Mouse (Mus musculus): ENCODE results near the gene Cdk15. TPM values are rescaled to one million over a fixed set of nuclear protein-coding genes. Genes with fewer than 3 reads are reported as not detected.

The Cdk15 gene
- polyA plus RNA-seq, 1 experiment: 0.44 TPM

GRCm38 (mm10) chr1:59332737-59333385 lies 76.2 kb downstream of the Cdk15 start:
- H3ac ChIP-seq (ENCODE audit: control insufficient read depth, insufficient read length): no peak overlapping the region
- no peaks in the 10 kb centered on the region for H3K27me3 ChIP-seq (ENCODE audit: control insufficient read depth, insufficient read depth, insufficient read length)
- H3K4me2 ChIP-seq (ENCODE audit: low read depth): no peak overlapping the region
- no peaks in the 10 kb centered on the region for H3K36me3 ChIP-seq (ENCODE audit: control insufficient read depth, insufficient read depth)
- TF ChIP-seq SRF (IDR thresholded peaks at IDR 0.05; ENCODE audit: control insufficient read depth, insufficient read length, low read depth): no peak
- no peak for TF ChIP-seq TCF12 (IDR thresholded peaks at IDR 0.05; ENCODE audit: insufficient read depth, poor library complexity, severe bottlenecking)
- TF ChIP-seq USF1 (IDR thresholded peaks at IDR 0.05; ENCODE audit: low read depth): no peak
- no peak for TF ChIP-seq TCF3 (IDR thresholded peaks at IDR 0.05; ENCODE audit: insufficient read length, low read depth)
- TF ChIP-seq MYOG (IDR thresholded peaks at IDR 0.05; ENCODE audit: control insufficient read depth in 1 of 3, insufficient read depth in 1 of 3, insufficient read length in 2 of 3, low read depth in 2 of 3): no peak
- no peak for TF ChIP-seq MAX (IDR thresholded peaks at IDR 0.05; ENCODE audit: low read depth)
- TF ChIP-seq REST (IDR thresholded peaks at IDR 0.05; ENCODE audit: insufficient read depth, insufficient read length): no peak
- no peak for TF ChIP-seq POLR2A (IDR thresholded peaks at IDR 0.05; ENCODE audit: insufficient read length, low read depth)
- no peak for TF ChIP-seq E2F4 (IDR thresholded peaks at IDR 0.05; ENCODE audit: insufficient read depth)
- no peak for TF ChIP-seq POLR2AphosphoS2 (IDR thresholded peaks at IDR 0.05; ENCODE audit: insufficient read length, low read depth)
- TF ChIP-seq CEBPB (IDR thresholded peaks at IDR 0.05; ENCODE audit: insufficient read depth, poor library complexity, severe bottlenecking): no peak
- no peak for TF ChIP-seq MYOD1 (IDR thresholded peaks at IDR 0.05; ENCODE audit: control insufficient read depth in 1 of 3, insufficient read length in 2 of 3, low read depth in 2 of 3)
- H3K4me3 ChIP-seq: no peak overlapping the region
- no peaks in the 10 kb centered on the region for H3K79me2 ChIP-seq (ENCODE audit: control insufficient read depth, insufficient read depth)

- H3K79me2 ChIP-seq (ENCODE audit: control insufficient read depth, insufficient read depth): no peaks in the 10 kb centered on the region
- no peak overlapping the region for H3ac ChIP-seq (ENCODE audit: control insufficient read depth, insufficient read length)
- no peak overlapping the region for H3K4me2 ChIP-seq (ENCODE audit: low read depth)
- H3K4me3 ChIP-seq: no peak overlapping the region
- H3K36me3 ChIP-seq (ENCODE audit: control insufficient read depth, insufficient read depth): no peaks in the 10 kb centered on the region
- no peak for TF ChIP-seq CEBPB (IDR thresholded peaks at IDR 0.05; ENCODE audit: insufficient read depth, poor library complexity, severe bottlenecking)
- TF ChIP-seq E2F4 (IDR thresholded peaks at IDR 0.05; ENCODE audit: insufficient read depth): no peak
- TF ChIP-seq TCF3 (IDR thresholded peaks at IDR 0.05; ENCODE audit: insufficient read length, low read depth): no peak
- TF ChIP-seq REST (IDR thresholded peaks at IDR 0.05; ENCODE audit: insufficient read depth, insufficient read length): no peak
- TF ChIP-seq MAX (IDR thresholded peaks at IDR 0.05; ENCODE audit: low read depth): no peak
- no peak for TF ChIP-seq USF1 (IDR thresholded peaks at IDR 0.05; ENCODE audit: low read depth)
- no peak for TF ChIP-seq MYOG (IDR thresholded peaks at IDR 0.05; ENCODE audit: control insufficient read depth in 1 of 3, insufficient read depth in 1 of 3, insufficient read length in 2 of 3, low read depth in 2 of 3)
- no peak for TF ChIP-seq POLR2AphosphoS2 (IDR thresholded peaks at IDR 0.05; ENCODE audit: insufficient read length, low read depth)
- TF ChIP-seq POLR2A (IDR thresholded peaks at IDR 0.05; ENCODE audit: insufficient read length, low read depth): no peak
- no peak for TF ChIP-seq MYOD1 (IDR thresholded peaks at IDR 0.05; ENCODE audit: control insufficient read depth in 1 of 3, insufficient read length in 2 of 3, low read depth in 2 of 3)
- no peak for TF ChIP-seq SRF (IDR thresholded peaks at IDR 0.05; ENCODE audit: control insufficient read depth, insufficient read length, low read depth)
- TF ChIP-seq TCF12 (IDR thresholded peaks at IDR 0.05; ENCODE audit: insufficient read depth, poor library complexity, severe bottlenecking): no peak
- H3K27me3 ChIP-seq (ENCODE audit: control insufficient read depth, insufficient read depth, insufficient read length): no peaks in the 10 kb centered on the region
Measured at GRCm38 (mm10) chr1:59333386-59333759, 76.7 kb downstream of the Cdk15 start.

- no peaks in the 10 kb centered on the region for H3K27me3 ChIP-seq (ENCODE audit: control insufficient read depth, insufficient read depth, insufficient read length)
- no peak overlapping the region for H3ac ChIP-seq (ENCODE audit: control insufficient read depth, insufficient read length)
- H3K4me2 ChIP-seq (ENCODE audit: low read depth): no peak overlapping the region
- H3K4me3 ChIP-seq: no peak overlapping the region
- peak in 1 of 3 experiments; percentile 54 for TF ChIP-seq MYOG (IDR thresholded peaks at IDR 0.05; ENCODE audit: control insufficient read depth in 1 of 3, insufficient read depth in 1 of 3, insufficient read length in 2 of 3, low read depth in 2 of 3)
- TF ChIP-seq REST (IDR thresholded peaks at IDR 0.05; ENCODE audit: insufficient read depth, insufficient read length): no peak
- TF ChIP-seq E2F4 (IDR thresholded peaks at IDR 0.05; ENCODE audit: insufficient read depth): no peak
- TF ChIP-seq TCF12 (IDR thresholded peaks at IDR 0.05; ENCODE audit: insufficient read depth, poor library complexity, severe bottlenecking): no peak
- no peak for TF ChIP-seq CEBPB (IDR thresholded peaks at IDR 0.05; ENCODE audit: insufficient read depth, poor library complexity, severe bottlenecking)
- no peak for TF ChIP-seq POLR2A (IDR thresholded peaks at IDR 0.05; ENCODE audit: insufficient read length, low read depth)
- TF ChIP-seq MYOD1 (IDR thresholded peaks at IDR 0.05; ENCODE audit: control insufficient read depth in 1 of 3, insufficient read length in 2 of 3, low read depth in 2 of 3): peak in 1 of 3 experiments; percentile 28
- TF ChIP-seq SRF (IDR thresholded peaks at IDR 0.05; ENCODE audit: control insufficient read depth, insufficient read length, low read depth): no peak
- no peak for TF ChIP-seq POLR2AphosphoS2 (IDR thresholded peaks at IDR 0.05; ENCODE audit: insufficient read length, low read depth)
- TF ChIP-seq TCF3 (IDR thresholded peaks at IDR 0.05; ENCODE audit: insufficient read length, low read depth): no peak
- TF ChIP-seq USF1 (IDR thresholded peaks at IDR 0.05; ENCODE audit: low read depth): no peak
- TF ChIP-seq MAX (IDR thresholded peaks at IDR 0.05; ENCODE audit: low read depth): no peak
- H3K36me3 ChIP-seq (ENCODE audit: control insufficient read depth, insufficient read depth): no peaks in the 10 kb centered on the region
- no peaks in the 10 kb centered on the region for H3K79me2 ChIP-seq (ENCODE audit: control insufficient read depth, insufficient read depth)
Measured at GRCm38 (mm10) chr1:59333860-59334561, 77.3 kb downstream of the Cdk15 start.

GRCm38 (mm10) chr1:59334562-59334890 lies 77.8 kb downstream of the Cdk15 start:
- Histone ChIP-seq H3K4me2 (ENCODE audit: low read depth) (no peak overlapping the region), H3ac (ENCODE audit: control insufficient read depth, insufficient read length) (no peak overlapping the region), H3K36me3 (ENCODE audit: control insufficient read depth, insufficient read depth) (no peaks in the 10 kb centered on the region), H3K27me3 (ENCODE audit: control insufficient read depth, insufficient read depth, insufficient read length) (no peaks in the 10 kb centered on the region), H3K79me2 (ENCODE audit: control insufficient read depth, insufficient read depth) (no peaks in the 10 kb centered on the region), H3K4me3 (no peak overlapping the region)
- TF ChIP-seq TCF12 (IDR thresholded peaks at IDR 0.05; ENCODE audit: insufficient read depth, poor library complexity, severe bottlenecking): no peak
- TF ChIP-seq MYOG (IDR thresholded peaks at IDR 0.05; ENCODE audit: control insufficient read depth in 1 of 3, insufficient read depth in 1 of 3, insufficient read length in 2 of 3, low read depth in 2 of 3): no peak
- TF ChIP-seq USF1 (IDR thresholded peaks at IDR 0.05; ENCODE audit: low read depth): no peak
- TF ChIP-seq POLR2AphosphoS2 (IDR thresholded peaks at IDR 0.05; ENCODE audit: insufficient read length, low read depth): no peak
- no peak for TF ChIP-seq TCF3 (IDR thresholded peaks at IDR 0.05; ENCODE audit: insufficient read length, low read depth)
- TF ChIP-seq MYOD1 (IDR thresholded peaks at IDR 0.05; ENCODE audit: control insufficient read depth in 1 of 3, insufficient read length in 2 of 3, low read depth in 2 of 3): no peak
- no peak for TF ChIP-seq POLR2A (IDR thresholded peaks at IDR 0.05; ENCODE audit: insufficient read length, low read depth)
- no peak for TF ChIP-seq SRF (IDR thresholded peaks at IDR 0.05; ENCODE audit: control insufficient read depth, insufficient read length, low read depth)
- TF ChIP-seq CEBPB (IDR thresholded peaks at IDR 0.05; ENCODE audit: insufficient read depth, poor library complexity, severe bottlenecking): no peak
- no peak for TF ChIP-seq E2F4 (IDR thresholded peaks at IDR 0.05; ENCODE audit: insufficient read depth)
- no peak for TF ChIP-seq REST (IDR thresholded peaks at IDR 0.05; ENCODE audit: insufficient read depth, insufficient read length)
- no peak for TF ChIP-seq MAX (IDR thresholded peaks at IDR 0.05; ENCODE audit: low read depth)
